Mouse (Mus musculus) right cerebral cortex, adult 18-20 months (tissue): ENCODE measurements around the gene Bach2.

Experiments used
- DNase-seq: peaks from one replicate; pipeline ENCODE4 v3.0.0; 2022; ENCODE audit warnings: mixed read lengths

Gene Bach2

DNA sequence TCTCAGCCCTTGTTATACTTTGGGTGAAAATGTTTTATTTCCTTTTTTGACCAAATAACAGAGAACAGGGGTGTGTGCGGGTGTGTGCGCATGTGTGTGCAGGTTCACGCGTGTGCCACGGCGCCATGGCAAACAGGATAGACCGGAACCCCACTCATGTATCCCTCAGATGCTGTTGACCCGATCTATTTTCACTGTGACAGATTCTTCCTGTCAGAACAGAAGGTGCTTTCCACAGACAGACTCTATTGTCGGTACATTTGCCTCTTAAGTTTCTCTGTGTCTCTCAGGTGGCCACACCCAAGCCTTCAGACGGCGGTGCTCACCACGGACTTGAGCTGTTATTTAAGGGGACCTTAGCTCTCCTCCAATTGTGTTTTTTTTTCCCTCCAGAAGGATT lies 97.1 kb downstream of the Bach2 start:
- no peak for DNase-seq

DNA sequence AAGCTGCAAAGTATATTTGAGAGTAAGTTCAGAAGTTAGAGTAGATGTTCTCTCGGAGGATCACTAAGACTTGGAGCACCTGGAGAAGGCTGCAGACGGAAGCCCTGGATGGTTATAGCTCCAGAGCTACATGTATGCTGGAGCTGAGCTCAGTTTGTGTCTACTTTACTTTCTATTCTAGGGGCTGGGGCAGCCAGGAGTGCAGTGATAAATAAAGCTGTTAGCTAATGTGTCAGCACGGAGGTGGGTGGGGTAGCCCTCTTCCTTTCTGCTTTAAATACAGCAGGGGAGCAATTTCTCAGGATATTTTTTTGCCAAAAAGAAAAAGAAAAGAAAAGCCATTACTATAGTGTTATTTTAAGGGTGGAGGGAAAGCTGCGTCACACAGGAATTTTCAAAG lies 98.0 kb downstream of the Bach2 start:
- no peak for DNase-seq

DNA sequence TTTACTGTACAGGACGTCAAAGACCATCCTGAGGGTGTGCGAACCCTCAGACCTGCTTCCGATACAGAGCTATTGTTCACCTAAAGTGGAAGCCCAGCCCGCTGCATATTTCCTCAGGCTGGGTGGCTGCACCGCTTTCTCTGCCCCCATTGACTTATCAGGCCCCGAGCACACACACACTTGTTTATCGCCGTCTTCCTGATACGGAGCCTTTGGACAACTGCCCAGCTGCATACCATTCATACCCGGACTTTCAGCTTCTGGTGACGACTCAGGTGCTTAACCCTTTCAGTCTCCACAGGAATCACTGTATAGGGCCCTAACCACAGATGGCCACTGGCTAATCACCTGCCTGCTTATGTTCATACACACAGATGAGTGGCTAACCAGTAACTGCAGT lies 99.0 kb downstream of the Bach2 start:
- no peak for DNase-seq

DNA sequence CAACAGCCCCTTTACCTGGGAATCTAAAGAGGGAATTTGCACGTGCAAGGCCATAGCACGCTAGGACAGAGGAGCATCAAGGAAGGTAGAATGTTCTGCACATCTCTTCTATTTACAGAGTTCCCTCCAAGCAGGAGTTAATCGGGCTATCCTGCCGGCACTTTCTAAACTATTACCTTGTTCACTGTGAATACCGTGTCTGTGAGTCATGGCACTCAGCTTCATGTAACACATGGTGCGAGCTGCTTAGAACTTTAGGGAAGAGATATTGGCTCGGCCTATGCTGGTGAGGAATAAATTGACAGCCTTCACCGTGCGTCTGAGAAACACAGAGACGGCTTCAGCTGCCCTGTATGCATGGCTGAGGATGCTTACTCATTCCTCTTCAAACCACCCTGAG lies 99.8 kb downstream of the Bach2 start:
- no peak for DNase-seq

DNA sequence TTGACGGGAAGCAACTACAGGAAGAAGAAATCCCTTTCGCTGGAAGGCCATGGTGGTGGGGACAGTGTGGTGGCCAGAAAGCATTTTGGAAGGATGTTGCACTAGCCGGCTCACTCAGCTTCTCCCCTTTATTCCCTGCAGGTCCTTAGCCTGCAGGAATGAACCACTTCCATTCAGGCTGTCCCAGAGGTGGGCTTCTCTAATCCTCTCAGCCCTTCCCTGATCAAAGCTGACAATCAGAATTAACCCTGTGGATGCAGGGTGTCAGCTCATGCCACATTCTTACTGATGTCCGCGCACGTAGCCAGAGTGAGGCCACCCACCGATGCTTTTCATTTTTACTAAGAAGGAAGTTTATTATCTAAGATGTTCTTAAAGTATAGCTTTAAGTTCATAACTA lies 102.2 kb downstream of the Bach2 start:
- DNase-seq, result no peak

- DNase-seq, result no peak
These were observed 103.7 kb downstream of the Bach2 start for GRCm38 (mm10) chr4:32342269-32342668.

DNA sequence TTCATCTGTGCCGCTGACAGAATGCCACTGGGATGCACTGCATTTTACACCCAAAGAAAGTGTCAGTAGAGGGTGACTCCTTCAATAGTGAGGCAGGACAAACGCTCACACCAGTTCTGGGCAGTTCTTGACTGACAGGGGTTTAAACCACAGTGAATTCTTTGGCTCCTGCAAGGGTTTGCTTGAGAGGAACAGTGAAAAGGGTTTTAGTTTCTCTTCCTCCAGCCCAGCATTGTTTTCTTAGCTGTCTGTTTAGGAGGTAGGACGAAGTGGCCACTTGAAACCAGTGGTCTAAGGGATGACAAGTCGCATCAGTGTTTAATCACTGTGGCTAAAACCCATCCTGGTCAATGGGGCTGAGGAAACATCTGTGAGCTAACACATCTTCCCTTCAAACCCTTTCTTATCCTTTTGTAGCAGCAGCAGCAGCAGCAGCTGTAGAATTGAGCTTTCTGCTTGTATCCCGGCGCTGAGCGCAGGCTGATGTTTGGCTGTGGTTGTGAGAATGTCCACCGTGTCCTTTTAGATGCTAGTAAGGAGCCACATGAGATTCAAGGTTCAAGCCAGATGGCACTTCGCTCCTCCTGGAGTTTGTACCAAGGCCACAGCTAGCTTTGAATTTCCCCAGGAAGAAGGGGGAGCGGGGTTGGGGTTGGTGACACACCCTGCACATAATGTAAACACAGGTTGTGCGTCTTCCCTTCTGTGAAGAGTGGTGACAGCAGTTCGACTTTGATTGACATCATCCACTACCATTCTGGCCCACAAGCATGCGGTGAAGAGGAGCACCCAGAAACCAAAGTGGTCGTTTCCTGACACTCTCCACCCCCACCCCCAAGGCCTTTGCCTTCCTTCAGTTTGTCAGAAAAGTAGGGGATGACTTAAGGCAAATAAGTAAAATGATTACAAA lies 104.9 kb downstream of the Bach2 start:
- no peak for DNase-seq

GRCm38 (mm10) chr4:32344276-32344675 lies 105.7 kb downstream of the Bach2 start:
- DNase-seq, result no peak

DNA sequence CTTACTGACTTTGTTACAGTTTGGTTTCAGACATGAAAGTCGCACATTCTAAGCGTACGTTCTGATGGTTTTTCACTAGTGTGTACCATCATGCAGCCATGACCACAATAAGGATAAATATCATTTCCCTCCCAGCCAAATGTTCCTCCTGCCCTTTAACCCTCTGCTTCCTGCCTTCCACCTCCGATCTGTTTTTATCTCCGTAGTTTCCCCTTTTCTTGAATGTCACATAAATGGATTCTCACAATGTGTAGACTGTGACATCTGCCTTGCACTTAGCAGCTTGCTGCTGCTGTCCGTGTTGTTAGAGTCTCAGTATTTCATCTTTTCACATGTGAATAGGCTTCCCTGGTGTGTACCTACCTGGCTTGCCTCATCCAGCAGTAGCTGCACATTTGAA lies 108.6 kb downstream of the Bach2 start:
- no peak for DNase-seq

DNA sequence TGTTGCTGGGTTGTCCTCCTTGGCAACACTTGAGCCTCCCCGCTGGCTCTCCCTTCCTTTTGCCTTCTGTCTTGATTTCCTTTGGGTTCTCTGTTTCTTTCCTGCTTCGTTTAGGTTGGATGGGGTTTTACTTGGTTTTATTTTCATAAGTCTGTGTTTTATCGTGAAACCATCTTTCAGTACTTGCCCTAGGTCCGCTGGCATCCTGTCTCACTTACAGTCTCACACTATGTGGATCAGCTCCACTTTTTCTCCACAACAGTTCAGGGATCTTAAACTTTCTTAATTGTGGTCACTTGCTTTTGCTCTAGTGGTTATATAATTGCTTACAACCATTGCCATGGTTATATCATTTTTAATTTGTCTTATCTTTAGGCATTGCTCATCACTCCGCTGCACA lies 109.1 kb downstream of the Bach2 start:
- DNase-seq, result no peak

GRCm38 (mm10) chr4:32349361-32349760 lies 110.8 kb downstream of the Bach2 start:
- no peak for DNase-seq

DNA sequence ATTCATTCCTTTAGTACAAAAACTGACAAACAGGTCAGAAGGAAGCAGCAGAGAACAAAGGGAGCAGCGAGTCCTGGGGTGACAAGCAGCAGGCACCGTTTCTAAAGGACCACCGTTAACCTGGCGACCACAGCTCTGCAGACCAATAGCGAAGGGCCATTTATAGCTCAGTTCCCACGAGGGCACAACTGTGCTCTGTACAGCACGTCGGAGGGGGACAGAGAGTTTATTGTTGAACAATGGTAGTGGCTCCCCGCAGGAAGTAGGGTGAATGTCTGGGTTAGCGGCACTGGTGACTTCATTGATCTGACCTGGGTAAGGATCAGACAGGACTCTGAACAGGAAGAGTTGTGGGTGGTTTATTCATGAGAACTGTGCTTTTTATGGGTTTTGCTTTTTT lies 112.6 kb downstream of the Bach2 start:
- DNase-seq, result no peak

DNA sequence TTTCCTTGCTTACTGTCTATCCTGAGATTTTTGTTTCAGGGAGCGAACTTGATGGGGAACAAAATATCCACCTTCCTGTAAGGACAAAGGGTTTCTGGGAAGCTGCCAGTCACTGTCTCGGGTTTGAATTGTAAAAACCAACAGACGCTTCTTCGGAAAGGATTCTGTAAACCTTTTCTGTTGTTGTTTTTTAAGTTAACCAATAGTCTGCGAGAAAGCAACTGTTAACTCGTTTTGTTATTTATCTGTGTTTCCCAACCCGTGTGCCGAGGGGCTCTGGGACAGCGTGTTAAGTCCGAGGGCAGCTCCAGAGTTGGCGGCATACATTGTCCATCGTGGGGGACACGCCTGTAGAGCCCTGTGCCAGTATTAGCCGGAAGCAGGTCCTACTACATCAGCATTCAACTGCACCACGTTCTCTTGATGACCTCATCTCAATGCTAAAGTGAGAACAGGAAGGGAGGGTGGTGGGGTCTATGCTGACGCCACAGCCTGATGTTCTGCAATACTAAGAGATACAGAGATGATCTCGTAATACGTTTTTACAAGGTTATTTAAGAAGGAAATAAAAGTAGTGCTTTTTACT lies 113.2 kb downstream of the Bach2 start:
- no peak for DNase-seq

DNA sequence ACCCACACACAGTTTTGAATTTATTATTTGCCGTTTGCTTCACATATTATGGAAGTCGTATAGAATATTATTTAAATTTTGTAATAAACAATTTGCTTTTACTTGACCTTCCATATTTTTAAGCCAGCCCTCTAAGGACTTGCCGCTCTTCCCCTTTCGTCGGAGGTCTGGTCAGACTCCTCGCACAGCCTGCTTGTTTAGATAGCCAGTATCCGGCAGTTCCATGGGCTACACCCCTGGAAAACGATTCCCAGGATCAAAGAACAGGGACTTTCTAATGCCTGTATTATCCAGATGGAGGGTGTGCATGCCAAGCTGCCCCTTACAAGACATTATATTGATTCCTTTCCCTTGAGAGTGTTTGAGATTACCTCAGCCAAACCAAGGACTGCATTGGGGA lies 113.8 kb downstream of the Bach2 start:
- no peak for DNase-seq

DNA sequence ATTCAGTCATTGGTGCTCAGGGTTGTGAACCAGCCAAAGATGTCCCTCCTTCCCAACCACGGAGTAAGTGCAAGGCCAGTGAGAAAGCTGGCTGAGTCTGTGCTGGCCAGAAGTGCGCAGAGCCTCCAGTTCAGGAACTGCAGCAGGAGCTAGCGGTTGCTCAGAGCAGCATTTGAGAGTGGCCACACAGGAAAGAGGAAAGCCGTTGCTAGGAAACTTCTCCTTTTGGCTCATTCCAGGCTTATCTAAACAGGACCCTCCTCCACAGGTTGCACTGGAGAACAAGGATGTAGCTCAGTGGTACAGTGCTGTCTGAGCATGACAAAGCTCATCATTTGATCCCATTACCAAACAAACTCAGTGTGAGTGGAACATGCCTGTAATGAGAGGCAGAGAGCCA lies 114.2 kb downstream of the Bach2 start:
- no peak for DNase-seq

GRCm38 (mm10) chr4:32355935-32356617 lies 117.5 kb downstream of the Bach2 start:
- no peak for DNase-seq

DNA sequence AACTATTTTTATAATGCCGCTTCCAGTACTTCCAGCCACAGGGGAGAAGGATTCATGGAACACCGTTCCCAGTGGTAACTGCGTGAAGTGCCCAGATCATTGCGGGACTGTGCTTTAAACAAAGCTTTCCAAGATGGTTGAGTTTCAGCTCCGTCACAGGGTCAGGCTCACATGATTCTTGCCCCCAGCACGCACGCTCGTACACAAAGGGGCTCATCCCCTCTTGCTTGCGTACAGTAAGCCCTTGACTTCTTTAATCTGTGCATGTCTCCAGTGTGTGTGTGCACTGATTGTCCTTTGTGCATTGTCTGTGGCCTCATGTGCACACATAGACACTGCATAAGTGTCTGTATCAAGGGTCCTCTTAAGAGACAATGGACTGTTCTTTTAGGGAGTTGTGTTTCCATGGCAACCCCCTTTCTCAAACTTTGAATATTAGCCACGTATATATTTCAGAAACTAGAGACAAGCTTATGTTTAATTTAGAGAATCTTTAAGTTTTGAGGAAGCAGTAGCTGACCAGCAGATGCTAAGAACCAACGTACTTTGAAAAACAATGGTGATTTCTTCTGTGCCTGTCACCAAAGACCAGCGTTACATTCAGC lies 119.5 kb downstream of the Bach2 start:
- DNase-seq, result no peak

DNA sequence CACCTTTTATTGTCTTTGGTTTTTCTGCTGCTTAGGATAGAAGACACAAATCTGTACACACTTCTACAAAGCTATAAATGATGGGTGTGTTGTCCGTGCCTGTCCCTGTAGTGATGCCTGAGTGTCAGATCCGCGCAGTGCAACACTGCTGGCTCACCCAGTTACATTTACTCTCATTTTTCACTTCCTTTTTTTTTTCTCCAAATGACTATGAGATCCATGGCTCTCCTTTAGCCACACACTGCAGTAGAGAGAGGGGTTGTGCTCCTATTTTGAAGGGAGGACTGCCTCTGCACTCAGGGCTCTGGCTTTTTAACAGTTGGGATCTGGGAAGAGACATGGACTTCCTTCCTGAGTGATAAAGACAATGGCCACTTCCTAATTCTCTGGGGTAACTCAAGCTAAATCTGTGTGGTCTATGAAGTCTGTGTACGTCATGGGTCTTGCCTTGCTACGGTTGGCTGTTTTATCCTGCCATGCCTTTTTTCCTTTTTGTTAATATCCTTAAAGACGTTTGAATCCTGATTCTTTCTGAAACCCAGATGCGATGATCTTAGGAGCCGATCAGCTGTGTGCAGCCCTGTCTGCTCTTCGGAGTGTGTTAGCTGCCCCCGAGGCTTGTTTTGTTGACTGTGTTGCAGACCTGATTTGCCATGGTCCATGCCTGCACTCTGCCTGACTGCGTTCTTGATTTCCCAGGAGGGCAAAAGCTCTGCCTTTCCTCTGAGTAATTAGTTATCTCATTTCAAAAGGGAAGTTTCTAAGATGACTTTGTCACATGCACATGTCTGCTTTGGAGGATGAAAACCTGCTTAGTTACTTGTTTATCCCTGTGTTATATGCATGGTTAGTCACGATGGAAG lies 120.2 kb downstream of the Bach2 start:
- DNase-seq, result no peak

DNA sequence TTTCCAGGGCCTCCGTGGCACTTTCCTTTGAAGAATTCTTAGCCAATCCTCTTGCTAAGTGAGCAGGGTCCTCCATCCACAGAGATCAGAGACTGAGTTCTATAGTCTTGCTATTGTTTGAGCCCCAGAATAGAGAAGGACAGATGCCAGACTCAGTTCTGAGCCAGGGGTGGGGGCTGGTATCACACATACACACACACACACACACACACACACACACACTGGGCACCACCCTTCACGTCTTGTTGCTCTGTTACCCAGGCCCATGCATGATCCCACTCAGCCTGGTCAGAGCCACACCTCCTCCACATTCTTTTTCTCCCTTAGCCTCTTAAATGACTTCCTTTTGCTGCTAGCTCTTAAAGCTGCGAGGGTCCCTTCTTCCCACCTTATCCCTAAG lies 121.0 kb downstream of the Bach2 start:
- no peak for DNase-seq

DNA sequence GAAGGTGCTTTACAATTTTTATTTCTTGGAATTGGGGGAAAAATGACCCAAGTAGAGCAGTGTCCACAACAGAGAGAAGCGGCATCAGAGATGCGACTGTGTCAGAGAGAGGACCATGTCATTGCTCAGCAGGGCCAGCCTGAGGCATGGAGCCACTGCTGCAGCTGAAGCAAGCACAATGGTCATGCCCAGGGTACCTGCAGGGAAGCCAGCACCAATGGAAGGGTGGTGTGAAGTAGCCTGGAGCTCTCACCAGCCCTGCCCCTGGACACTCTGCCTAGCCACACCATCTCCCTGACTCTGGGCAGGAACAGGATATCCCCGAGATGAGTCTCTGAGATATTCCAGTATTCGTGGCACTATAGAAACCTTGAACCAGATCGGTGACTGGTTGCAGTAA lies 121.9 kb downstream of the Bach2 start:
- no peak for DNase-seq

- DNase-seq, result peak; percentile 53
These were observed 124.9 kb downstream of the Bach2 start for GRCm38 (mm10) chr4:32363488-32363984.

DNA sequence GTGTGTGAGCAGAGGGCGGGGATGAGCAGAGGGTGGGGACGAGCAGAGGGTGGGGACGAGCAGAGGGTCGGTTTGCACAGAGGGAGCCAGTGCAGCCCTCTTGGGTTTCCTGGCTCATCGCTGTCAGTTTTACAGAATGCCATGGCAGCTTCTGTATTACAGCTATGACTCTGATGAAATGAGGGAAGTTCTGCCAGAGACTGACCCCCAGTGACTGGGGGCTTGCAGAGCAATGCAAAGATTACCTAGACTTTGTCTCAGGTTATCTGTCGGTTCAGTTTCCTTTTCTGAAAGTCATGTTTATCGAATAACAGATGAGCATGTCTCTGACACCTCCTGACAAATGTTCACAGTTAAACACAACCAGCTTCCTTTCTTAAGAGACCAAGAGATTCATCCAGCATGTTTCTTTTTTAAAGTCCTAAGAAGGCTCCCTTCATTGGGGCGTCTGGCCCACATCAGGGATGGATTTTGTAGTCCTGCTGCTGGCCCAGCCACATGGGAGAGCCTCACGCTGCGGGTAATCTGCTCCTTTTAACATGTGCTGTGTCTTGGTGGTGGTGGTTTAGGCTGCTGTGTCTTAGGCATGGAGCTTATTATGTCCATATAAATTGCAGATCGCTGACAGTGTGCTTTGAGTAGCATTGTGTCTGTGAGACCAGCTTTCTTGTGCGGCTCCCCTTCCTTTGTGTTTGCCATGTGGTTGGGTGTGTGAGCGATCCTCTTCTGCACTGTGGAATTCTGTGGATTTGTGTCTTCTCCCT lies 126.7 kb downstream of the Bach2 start:
- no peak for DNase-seq
